Mouse (Mus musculus): ENCODE results near the gene Vgll4.

The Vgll4 gene

GRCm38 (mm10) chr6:114842131-114842530 is 127.7 kb downstream of the Vgll4 start:
- no peak for DNase-seq (ENCODE audit: low spot score)

DNA sequence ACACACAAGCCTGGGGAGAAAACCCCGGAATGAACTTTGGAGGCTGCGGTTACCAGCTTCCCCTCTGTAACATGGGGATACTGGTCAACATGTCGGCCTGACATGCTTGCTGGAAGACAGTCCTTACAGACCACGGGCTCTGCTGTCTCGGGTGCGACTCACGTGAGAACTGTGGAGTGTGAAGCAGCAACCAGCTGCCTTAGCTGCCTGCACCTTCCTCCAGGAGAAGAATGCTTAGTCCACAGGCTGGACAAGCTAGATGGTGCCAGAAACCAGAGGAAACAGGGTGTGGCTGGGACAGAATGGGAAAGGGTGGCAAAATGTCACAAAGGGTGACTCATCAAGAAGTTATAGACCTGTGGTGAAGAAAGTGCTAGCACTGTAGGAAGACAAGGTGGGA is 129.8 kb downstream of the Vgll4 start:
- no peak for DNase-seq (ENCODE audit: low spot score)

DNA sequence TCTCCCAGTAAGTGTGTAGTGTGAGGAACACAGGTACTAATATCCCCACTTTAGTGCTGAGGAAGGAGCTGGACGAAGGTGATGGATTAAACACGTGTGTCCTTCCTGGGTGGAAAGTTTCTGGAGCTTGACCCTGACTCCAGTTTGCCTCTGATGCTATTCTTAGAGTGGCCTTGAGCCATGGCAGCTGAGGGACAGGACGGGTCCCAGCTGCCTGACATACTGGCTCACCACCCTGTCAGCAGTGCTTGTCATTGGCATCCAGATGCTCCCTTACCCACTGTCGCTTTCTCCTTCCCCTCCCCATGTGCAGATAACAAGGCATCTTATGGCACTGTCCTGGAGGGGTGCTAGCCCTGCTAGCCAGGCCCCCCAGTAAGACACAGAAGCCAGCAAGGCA is 130.9 kb downstream of the Vgll4 start:
- DNase-seq (ENCODE audit: low spot score), result no peak

GRCm38 (mm10) chr6:114836433-114836832 is 133.4 kb downstream of the Vgll4 start:
- no peak for DNase-seq (ENCODE audit: low spot score)

- DNase-seq (ENCODE audit: low spot score), result no peak
These were observed 134.0 kb downstream of the Vgll4 start for GRCm38 (mm10) chr6:114835752-114836151.

DNA sequence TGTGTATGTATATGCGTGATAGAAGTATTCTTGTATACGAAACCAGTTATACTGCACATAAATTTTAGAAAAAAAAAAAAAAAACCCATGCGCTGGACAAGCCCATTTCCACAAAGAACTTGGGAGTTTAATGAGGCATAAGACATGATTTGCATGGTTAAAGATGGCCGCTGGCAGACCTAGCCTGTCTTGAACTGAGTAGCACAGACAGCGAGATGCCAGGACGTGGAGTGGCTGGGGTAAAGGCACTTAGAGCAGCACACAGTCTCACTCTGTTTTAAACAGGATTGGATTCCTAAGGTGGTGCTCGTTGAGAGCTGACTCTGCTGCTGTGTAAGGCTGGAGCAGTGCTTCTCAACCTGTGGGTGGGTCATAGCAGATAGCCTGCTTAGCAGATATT is 134.4 kb downstream of the Vgll4 start:
- no peak for DNase-seq (ENCODE audit: low spot score)

DNA sequence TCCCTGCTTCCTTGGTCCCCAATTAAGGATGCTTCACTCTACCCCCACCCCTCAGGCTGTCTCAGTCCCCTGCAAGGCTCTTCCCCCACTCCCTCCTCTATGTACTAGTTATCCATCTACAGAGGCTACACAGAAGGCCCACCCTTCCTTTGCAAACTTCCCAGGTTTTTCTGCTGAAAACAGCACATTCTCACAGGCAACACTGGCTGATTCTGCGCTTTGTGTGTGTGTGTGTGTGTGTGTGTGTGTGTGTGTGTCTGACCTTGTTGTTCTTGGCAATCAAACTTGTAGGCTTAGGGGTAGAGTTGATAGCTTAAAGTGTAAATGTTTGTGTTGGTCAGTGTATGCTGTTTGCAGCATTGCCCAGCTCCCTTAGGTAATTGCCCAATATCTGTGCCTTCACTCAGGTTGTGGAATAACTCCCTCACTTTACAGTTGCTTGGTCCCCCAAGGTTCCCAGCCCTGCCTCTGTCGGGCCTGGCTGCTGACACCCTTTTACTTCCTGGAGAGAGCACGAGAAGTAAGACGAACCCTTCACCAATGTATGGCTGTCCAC is 135.9 kb downstream of the Vgll4 start:
- no peak for DNase-seq (ENCODE audit: low spot score)

GRCm38 (mm10) chr6:114833058-114833685 is 136.6 kb downstream of the Vgll4 start:
- no peak for DNase-seq (ENCODE audit: low spot score)

GRCm38 (mm10) chr6:114831807-114832206 is 138.0 kb downstream of the Vgll4 start:
- DNase-seq (ENCODE audit: low spot score), result no peak

GRCm38 (mm10) chr6:114829660-114830438 is 139.9 kb downstream of the Vgll4 start:
- no peak for DNase-seq (ENCODE audit: low spot score)

DNA sequence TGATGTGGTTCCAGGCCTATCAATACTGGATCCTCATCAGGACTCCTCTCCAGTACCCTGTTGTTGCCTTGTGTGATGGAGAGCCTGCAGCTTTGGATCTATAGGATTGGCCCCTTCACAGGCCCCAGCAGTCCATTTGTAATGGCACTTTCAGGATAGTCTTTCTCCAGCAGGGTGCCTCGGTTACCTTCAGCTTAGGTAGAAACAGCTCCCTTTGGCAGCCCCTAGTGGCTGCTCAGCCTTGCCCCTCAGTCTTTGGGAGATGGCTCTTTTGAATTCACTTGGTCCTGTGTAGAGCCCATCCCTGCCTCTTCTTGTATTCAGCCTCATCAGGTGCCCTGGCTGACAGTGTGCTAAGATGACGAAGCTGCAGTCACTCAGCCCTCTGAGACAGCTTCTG is 142.9 kb downstream of the Vgll4 start:
- no peak for DNase-seq (ENCODE audit: low spot score)

DNA sequence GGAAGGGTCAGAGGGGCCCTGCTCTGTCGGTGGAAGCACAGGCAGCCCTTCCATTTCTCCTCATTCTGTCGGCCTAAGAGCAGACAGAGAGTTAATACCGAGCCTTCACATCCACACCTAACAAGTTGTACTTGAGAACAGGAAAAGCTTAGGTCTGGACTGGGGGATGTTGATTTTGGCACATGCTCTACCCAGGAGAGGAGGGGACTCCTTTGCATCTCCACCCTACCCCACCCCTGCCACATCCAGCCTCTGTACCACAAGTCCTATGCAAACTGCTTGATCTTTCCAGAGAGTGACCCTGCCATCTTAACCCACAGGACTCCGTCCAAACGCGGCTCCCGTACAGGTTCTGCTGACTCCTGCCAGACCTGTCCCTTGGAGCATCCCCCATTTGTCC is 148.1 kb downstream of the Vgll4 start:
- no peak for DNase-seq (ENCODE audit: low spot score)

DNA sequence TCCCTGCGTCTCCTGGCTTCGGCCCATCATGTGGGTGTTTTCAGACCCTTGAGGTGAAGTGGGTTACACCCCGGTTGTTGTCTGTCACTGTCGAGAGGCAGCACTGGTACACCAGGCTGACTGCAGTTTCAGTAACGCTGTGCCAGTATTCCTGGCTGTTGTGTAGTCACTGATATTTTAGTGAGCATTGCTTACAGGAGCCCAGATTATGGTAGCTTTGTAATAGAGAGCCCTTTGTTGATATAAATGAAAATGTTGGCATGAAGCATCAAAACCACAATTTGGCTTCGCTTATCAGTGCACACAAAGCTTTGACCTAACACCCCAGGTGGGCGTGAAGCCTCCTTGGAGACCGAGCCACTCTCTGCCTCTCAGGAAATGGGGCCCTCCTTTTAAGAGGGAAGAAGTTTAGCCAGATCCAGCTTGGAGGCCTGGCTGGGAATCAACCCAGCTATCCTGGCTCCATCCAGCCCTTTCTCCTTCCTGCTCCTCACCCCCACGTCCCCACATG is 149.8 kb downstream of the Vgll4 start:
- DNase-seq (ENCODE audit: low spot score), result no peak

DNA sequence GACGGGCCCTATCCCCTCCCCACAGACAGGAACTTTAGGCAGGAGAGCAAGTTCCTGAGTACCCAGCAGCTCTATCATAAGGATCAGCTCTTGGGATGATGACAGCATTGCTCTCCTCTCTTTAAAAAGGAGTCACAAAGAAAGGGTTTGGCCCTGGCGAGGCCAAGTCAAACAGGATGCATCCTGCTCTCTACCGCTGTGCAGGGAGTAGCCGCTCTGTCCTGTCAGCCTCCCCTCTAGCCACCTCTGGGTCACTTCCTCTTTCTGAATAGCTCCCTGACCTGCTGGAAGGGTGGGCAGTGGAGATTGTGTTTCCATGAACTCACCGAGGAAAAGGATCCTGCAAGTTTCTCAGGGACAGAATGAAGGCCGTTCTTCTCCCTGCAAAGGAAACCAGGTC is 151.3 kb downstream of the Vgll4 start:
- no peak for DNase-seq (ENCODE audit: low spot score)

GRCm38 (mm10) chr6:114817948-114818347 is 151.8 kb downstream of the Vgll4 start:
- no peak for DNase-seq (ENCODE audit: low spot score)

GRCm38 (mm10) chr6:114814882-114815650 is 154.7 kb downstream of the Vgll4 start:
- no peak for DNase-seq (ENCODE audit: low spot score)

GRCm38 (mm10) chr6:114814199-114814881 is 155.5 kb downstream of the Vgll4 start:
- DNase-seq (ENCODE audit: low spot score), result no peak

DNA sequence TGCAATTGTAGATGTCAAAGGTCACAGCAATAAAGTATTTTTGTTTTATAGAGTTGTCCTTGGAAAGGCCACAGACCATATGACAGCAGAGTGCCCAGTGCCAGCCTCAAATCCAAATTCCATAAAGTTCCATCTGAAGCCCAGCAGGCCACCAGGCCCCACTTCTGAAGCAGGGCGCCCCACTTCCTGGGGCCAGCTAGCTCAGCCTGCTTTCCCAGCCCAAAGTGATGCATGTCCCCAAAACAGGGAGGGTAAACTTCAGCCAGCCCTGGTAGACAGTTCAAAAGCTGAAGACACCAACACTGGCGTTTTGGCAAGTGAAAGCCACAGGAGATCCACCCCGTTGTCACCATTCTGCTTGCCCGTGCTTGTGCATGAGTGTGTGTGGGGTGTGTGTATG is 157.0 kb downstream of the Vgll4 start:
- no peak for DNase-seq (ENCODE audit: low spot score)

- no peak for DNase-seq (ENCODE audit: low spot score)
These were observed 157.5 kb downstream of the Vgll4 start for GRCm38 (mm10) chr6:114812322-114812721.
